Mouse (Mus musculus): ENCODE measurements at regions not wholly inside any gene's neighbourhood (a gene's known extent, or its start where the extent isn't known, plus 50 kb on each side); places are given as distances from the start of the nearest gene placed in this dataset.
A peak's percentile ranks its signal among the peaks of the same experiment; 100 is the strongest.

- no peak for DNase-seq (ENCODE audit: low spot score)
Observed at GRCm38 (mm10) chr1:89207306-89207705, 137.1 kb downstream of the Sh3bp4 start.

DNA sequence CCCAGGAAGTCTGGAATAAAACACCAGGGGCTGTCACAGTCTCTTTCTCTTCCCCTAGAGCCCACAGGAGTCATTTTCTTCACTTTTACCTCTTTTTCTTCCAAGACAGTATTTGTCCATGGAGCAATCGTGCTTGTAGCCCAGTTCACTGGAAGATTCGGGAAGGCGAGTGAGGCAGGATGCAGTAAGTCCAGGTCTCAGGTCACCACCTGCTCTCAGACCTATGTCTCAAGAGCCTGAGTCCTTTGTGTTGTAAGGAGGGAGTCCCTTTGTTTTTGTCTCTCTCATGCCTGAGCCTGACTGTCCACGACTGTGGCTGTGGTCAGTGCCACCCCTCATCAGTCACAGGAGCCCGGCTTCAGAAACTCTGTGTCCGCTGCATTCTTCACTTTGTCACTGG lies 140.9 kb downstream of the Sh3bp4 start:
- no peak for DNase-seq (ENCODE audit: low spot score)

- DNase-seq (ENCODE audit: low spot score), result no peak
Observed at GRCm38 (mm10) chr1:89228426-89228825, 158.2 kb downstream of the Sh3bp4 start.

DNA sequence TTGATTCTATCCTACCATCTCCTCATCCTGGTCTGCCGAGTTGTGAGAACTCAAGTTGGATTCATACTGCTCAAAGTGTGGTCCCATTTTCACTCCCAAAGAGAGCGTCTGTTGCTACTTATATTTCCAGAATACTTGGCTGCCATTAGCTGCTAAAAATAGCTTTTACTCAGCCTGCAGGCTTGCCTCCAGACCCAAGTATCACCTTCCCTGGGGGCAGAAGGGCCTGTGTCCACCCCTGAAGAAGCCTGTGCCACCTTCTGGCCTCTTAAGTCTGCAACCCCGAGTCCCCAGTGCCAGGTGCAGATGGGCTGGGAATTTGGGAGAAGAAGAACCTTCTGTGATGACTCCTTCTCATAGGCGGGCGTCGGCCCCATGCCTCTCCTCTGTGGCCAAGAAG lies 161.5 kb downstream of the Sh3bp4 start:
- DNase-seq (ENCODE audit: low spot score), result no peak

- DNase-seq (ENCODE audit: low spot score), result no peak
Observed at GRCm38 (mm10) chr1:89232391-89232790, 162.2 kb downstream of the Sh3bp4 start.

GRCm38 (mm10) chr1:89234895-89235294 lies 164.7 kb downstream of the Sh3bp4 start:
- DNase-seq (ENCODE audit: low spot score), result no peak

- DNase-seq (ENCODE audit: low spot score), result peak; percentile 40
Observed at GRCm38 (mm10) chr1:89235296-89235695, 165.1 kb downstream of the Sh3bp4 start.

- DNase-seq (ENCODE audit: low spot score), result no peak
Observed at GRCm38 (mm10) chr1:89237696-89238095, 167.5 kb downstream of the Sh3bp4 start.

- DNase-seq (ENCODE audit: low spot score), result no peak
Observed at GRCm38 (mm10) chr1:89244598-89244997, 174.4 kb downstream of the Sh3bp4 start.

- no peak for DNase-seq (ENCODE audit: low spot score)
Observed at GRCm38 (mm10) chr1:89245202-89246003, 175.2 kb downstream of the Sh3bp4 start.

GRCm38 (mm10) chr1:89251753-89252152 lies 181.5 kb downstream of the Sh3bp4 start:
- DNase-seq (ENCODE audit: low spot score), result no peak

DNA sequence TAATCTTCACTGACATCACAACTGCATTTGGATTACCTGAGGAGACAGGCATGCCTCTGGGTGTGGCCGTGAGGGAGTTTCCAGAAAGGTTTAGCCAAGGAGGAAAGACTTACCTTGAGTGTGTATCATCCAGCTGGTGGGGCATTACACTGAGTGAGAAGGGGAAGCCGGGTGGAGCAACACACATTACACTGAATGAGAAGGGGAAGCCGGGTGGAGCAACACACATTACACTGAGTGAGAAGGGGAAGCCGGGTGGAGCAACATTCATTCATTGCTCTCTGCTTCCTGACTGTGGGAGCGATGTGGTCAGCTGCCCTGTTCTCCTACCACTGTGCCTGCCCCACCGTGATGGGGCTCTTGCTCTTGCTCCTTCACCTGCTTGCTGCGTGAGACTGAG lies 182.3 kb downstream of the Sh3bp4 start:
- no peak for DNase-seq (ENCODE audit: low spot score)

- no peak for DNase-seq (ENCODE audit: low spot score)
Observed at GRCm38 (mm10) chr1:89257945-89258344, 187.7 kb downstream of the Sh3bp4 start.

GRCm38 (mm10) chr1:89265771-89266170 lies 188.8 kb upstream of the Agap1 start:
- DNase-seq (ENCODE audit: low spot score), result no peak

GRCm38 (mm10) chr1:89268806-89269205 lies 185.8 kb upstream of the Agap1 start:
- DNase-seq (ENCODE audit: low spot score), result peak; percentile 50

- no peak for DNase-seq (ENCODE audit: low spot score)
Observed at GRCm38 (mm10) chr1:89271743-89272142, 182.9 kb upstream of the Agap1 start.

DNA sequence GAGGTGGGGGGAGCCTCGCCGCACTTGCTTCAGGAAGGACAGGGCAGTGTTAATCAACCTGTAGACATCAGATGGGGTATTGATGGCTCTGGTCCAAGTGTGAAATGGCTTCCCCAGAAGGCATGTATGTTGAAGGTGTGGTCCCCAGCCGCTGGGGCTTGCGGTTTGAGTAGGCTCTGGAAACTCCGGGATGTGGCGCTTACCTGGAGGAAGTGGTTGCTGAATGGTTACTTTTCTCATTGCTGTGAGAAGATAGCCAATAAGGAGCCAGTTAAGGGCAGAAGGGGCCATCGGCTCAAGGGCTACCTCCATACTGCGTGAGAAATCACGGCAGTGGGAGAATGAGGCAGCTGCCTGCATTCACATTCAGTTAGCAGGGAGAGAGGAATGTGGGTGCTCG lies 181.6 kb upstream of the Agap1 start:
- no peak for DNase-seq (ENCODE audit: low spot score)

- DNase-seq (ENCODE audit: low spot score), result no peak
Observed at GRCm38 (mm10) chr1:89273786-89274362, 180.7 kb upstream of the Agap1 start.

GRCm38 (mm10) chr1:89279382-89279781 lies 175.2 kb upstream of the Agap1 start:
- DNase-seq (ENCODE audit: low spot score), result no peak

- DNase-seq (ENCODE audit: low spot score), result no peak
Observed at GRCm38 (mm10) chr1:89281107-89281655, 173.4 kb upstream of the Agap1 start.

DNA sequence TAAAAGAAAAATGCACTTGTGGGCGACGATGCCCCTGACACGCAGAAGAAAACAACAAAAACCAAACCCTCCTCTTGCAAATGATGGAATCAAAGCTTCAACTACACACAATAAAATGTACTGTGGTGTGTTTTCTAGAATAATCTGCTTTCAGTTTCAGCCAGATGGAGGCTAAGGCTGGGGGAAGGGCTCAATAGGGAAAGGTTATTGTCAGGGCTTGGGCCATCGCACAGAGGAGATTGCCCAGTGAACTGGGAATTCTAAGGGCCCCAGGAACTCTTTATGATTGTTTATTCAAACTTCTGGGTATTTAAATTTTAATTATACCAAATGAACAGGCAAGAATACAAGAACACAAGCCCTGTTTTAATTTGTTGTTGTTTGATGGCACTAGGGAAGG lies 169.6 kb upstream of the Agap1 start:
- no peak for DNase-seq (ENCODE audit: low spot score)

DNA sequence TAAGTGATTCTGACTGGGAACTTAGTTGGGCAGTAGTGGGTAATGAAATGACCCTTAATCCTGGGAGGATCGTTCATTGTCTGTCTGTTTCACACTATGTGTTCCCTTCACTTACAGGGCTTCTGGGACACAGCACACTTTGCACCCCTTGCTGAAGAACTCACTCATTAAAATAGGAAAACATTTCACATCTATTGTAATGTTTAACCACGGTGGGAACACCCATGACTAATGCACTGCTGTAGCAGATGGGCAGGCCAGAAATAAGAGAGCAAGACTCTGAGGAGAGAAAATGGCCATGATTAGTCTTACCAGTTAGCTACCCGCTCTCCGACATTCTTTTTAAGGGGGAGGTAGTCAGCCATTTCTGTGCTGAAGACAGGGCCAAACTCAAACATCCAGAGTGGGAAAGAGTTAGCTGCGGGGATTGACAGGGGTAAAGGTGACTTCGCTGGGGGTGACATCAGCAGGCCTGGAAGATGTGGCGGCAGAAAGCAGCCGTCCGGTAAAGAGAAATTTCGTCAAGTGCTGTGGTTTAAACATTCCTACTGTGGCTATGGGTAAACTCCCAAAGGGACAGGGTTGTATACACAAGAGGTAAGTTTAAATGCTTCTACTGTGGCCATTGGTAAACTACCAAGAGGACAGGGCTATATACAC lies 167.3 kb upstream of the Agap1 start:
- DNase-seq (ENCODE audit: low spot score), result no peak

DNA sequence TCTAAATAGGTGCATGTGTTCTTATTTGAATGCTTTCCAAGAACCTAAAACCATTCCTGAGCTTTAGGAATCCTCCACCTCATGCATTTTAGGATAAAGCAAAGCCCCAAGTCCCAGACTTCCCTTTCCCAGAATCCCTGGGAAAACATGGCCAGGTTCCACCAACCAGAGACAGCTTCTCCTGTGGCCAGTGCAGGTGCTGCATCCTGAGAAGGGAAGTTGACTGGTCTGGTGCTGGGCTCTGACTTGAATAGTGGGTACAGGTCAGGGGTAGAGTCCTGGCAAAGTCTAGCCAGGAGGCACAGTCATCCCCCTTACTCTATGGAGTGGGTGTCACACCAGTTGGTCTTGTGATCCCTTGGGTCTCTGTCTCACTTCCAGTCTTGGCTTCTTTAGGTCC lies 166.6 kb upstream of the Agap1 start:
- DNase-seq (ENCODE audit: low spot score), result no peak
